Mouse (Mus musculus) hindbrain, embryonic 11.5 days (tissue): ENCODE measurements around the gene Mprip. TPM values are rescaled to one million over a fixed set of nuclear protein-coding genes. Genes with fewer than 3 reads are reported as not detected.

Experiments
- ATAC-seq: fragments of 200-750 bp; cut with Nextera tagmentation; 2 replicates; pipeline ENCODE4 v1.8.0; 2017; ENCODE audit warnings: mild to moderate bottlenecking, moderate TSS enrichment, moderate library complexity; ENCODE audit not compliant: low FRiP score
- DNase-seq: peaks from one replicate; pipeline ENCODE4 v3.0.0-alpha.2; 2015; ENCODE audit warnings: low spot score
- H3K27ac ChIP-seq: fragments of 300-500 bp; sonication (generic); 2 replicates; pipeline ENCODE4 v1.5.1; 2014; ENCODE audit warnings: mild to moderate bottlenecking, low read depth, low read length
- H3K27me3 ChIP-seq: fragments of 300-500 bp; sonication (generic); 2 replicates; pipeline ENCODE4 v1.6.1; 2014; ENCODE audit warnings: mild to moderate bottlenecking, low read length, moderate library complexity, mixed read lengths; ENCODE audit not compliant: control insufficient read depth, insufficient read depth
- H3K36me3 ChIP-seq: fragments of 300-500 bp; sonication (generic); 2 replicates; pipeline ENCODE4 v1.6.1; 2014; ENCODE audit warnings: mild to moderate bottlenecking, low read length, moderate library complexity, mixed read lengths; ENCODE audit not compliant: control insufficient read depth, insufficient read depth
- H3K4me1 ChIP-seq: fragments of 300-500 bp; sonication (generic); replicated peaks from 2 replicates; pipeline ENCODE4 v1.6.1; 2014; ENCODE audit warnings: low read length, mixed read lengths; ENCODE audit not compliant: control insufficient read depth, insufficient read depth
- H3K4me2 ChIP-seq: fragments of 300-500 bp; sonication (generic); replicated peaks from 2 replicates; pipeline ENCODE4 v1.6.1; 2014; ENCODE audit warnings: mild to moderate bottlenecking, low read depth, low read length
- H3K4me3 ChIP-seq: fragments of 300-500 bp; sonication (generic); 2 replicates; pipeline ENCODE4 v1.5.1; 2014; ENCODE audit warnings: low read depth, low read length
- H3K9ac ChIP-seq: fragments of 300-500 bp; sonication (generic); 2 replicates; pipeline ENCODE4 v1.6.1; 2014; ENCODE audit warnings: low read depth, low read length
- H3K9me3 ChIP-seq: fragments of 300-500 bp; sonication (generic); 2 replicates; pipeline ENCODE4 v1.6.1; 2016; ENCODE audit warnings: low read length; ENCODE audit not compliant: control insufficient read depth
- WGBS: fragments of 180-500 bp; shearing (Covaris S2); extraction: QIAGEN DNeasy Blood & Tissue Kit; methylation state at CpG from one replicate; pipeline ENCODE4 v1.1.7; 2014; 5-methylcytosine and 5-hydroxymethylcytosine counted together
- polyA plus RNA-seq: library from polyadenylated mRNA; unstranded; fragments of >200 nt; fragmentation: Nextera tagmentation; extraction: Ambion mirVana; gene quantifications from 2 replicates; pipeline ENCODE4 v1.2.1, GENCODE M21; 2014

The Mprip gene
- polyA plus RNA-seq, 1 experiment from 2014 or later = 49.7 TPM

DNA sequence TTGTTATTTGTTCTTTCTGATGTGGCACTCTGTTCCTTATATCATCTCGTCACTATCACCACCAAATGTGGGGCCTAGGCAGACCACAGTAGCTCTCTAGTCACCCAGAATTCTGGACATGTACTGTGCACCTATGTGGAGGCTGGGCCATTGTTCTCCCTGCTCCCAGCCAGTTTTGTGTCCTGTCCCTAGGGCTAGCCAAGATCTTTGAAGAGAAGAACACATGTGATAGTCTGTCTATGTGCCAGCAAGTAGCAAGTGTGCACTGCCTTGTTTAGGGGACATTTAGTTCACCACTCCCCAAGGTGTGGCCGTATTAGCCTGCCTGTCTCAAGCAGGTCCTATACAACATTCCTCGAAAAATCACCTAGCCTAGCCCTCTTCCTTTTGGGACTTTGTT, 87.9 kb downstream of the Mprip start:
- DNase-seq = no peak
- no peak overlapping the region for H3K27ac ChIP-seq
- H3K27me3 ChIP-seq = no peaks in the 10 kb centered on the region
- H3K4me1 ChIP-seq = no peaks in the 10 kb centered on the region
- no peak overlapping the region for H3K4me3 ChIP-seq
- H3K9me3 ChIP-seq = no peaks in the 10 kb centered on the region
- 0 out of 2 replicates have a peak, but pooled peaks cover 6% of the 10 kb centered on the region for H3K36me3 ChIP-seq
- no peak overlapping the region for H3K9ac ChIP-seq
- no peak overlapping the region for H3K4me2 ChIP-seq
- 90% methylated on average over 3 of the region's 3 CpGs for WGBS
- no peak for ATAC-seq

GRCm38 (mm10) chr11:59754504-59754903, 93.4 kb downstream of the Mprip start:
- H3K4me1 ChIP-seq = no peaks in the 10 kb centered on the region
- DNase-seq (no peak), ATAC-seq (no peak)
- WGBS = 95% methylated on average over 6 of the region's 6 CpGs
- H3K4me2 ChIP-seq = no peak overlapping the region
- peaks cover 13% of the 10 kb centered on the region; the same call in 1 of the 2 replicates for H3K36me3 ChIP-seq
- H3K27ac ChIP-seq = no peak overlapping the region
- H3K27me3 ChIP-seq = no peaks in the 10 kb centered on the region
- H3K9me3 ChIP-seq = no peaks in the 10 kb centered on the region
- no peak overlapping the region for H3K4me3 ChIP-seq
- H3K9ac ChIP-seq = no peak overlapping the region

- H3K4me2 ChIP-seq = no peak overlapping the region
- H3K27me3 ChIP-seq = no peaks in the 10 kb centered on the region
- H3K9ac ChIP-seq = no peak overlapping the region
- H3K4me3 ChIP-seq = no peak overlapping the region
- peaks cover 13% of the 10 kb centered on the region; the same call in 1 of the 2 replicates for H3K36me3 ChIP-seq
- no peaks in the 10 kb centered on the region for H3K4me1 ChIP-seq
- H3K9me3 ChIP-seq = no peaks in the 10 kb centered on the region
- DNase-seq (no peak), ATAC-seq (no peak)
- H3K27ac ChIP-seq = no peak overlapping the region
- WGBS = 69% methylated on average over 4 of the region's 4 CpGs
These were observed 95.2 kb downstream of the Mprip start for GRCm38 (mm10) chr11:59756351-59756750.

- Histone ChIP-seq H3K4me2 (no peak overlapping the region), H3K36me3 (peaks cover 10% of the 10 kb centered on the region; the same call in 1 of the 2 replicates), H3K9ac (no peak overlapping the region), H3K4me1 (no peaks in the 10 kb centered on the region), H3K9me3 (no peaks in the 10 kb centered on the region), H3K4me3 (no peak overlapping the region), H3K27me3 (no peaks in the 10 kb centered on the region), H3K27ac (no peak overlapping the region)
- ATAC-seq (no peak), DNase-seq (no peak)
- 97% methylated on average over 9 of the region's 9 CpGs for WGBS
These were observed 97.3 kb downstream of the Mprip start for GRCm38 (mm10) chr11:59758191-59758985.

- Histone ChIP-seq H3K4me1 (no peaks in the 10 kb centered on the region), H3K9me3 (no peaks in the 10 kb centered on the region), H3K27me3 (no peaks in the 10 kb centered on the region), H3K27ac (no peak overlapping the region), H3K4me3 (no peak overlapping the region), H3K9ac (no peak overlapping the region), H3K4me2 (no peak overlapping the region), H3K36me3 (peaks cover 10% of the 10 kb centered on the region)
- 95% methylated on average over 4 of the region's 4 CpGs for WGBS
- DNase-seq = no peak
- no peak for ATAC-seq
These were observed 98.1 kb downstream of the Mprip start for GRCm38 (mm10) chr11:59759178-59759577.

DNA sequence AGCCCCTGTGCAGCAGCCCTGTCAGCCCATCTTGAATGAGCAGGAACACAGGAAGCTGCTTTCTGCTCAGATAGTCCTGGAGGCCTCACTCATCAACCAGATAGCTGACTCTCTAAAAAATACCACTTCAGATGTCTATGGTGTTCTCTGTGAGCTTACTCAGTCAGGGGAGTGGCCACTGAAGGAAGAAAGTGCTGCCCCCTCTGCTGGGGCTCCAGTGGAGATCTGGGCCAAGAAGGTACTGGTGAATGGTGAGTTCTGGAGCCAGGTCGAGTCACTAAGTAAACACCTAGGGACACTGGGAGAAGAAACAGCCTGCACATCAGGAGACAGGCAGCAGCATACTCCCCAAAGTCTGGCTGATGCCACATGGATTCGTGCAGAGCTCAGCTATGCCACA, 98.5 kb downstream of the Mprip start:
- DNase-seq = no peak
- Histone ChIP-seq H3K36me3 (peaks cover 12% of the 10 kb centered on the region), H3K9me3 (no peaks in the 10 kb centered on the region), H3K27me3 (no peaks in the 10 kb centered on the region), H3K4me1 (no peaks in the 10 kb centered on the region), H3K9ac (no peak overlapping the region), H3K27ac (no peak overlapping the region), H3K4me2 (no peak overlapping the region), H3K4me3 (no peak overlapping the region)
- 94% methylated on average over 2 of the region's 2 CpGs for WGBS
- no peak for ATAC-seq

GRCm38 (mm10) chr11:59760796-59761195, 99.7 kb downstream of the Mprip start:
- H3K27ac ChIP-seq = no peak overlapping the region
- H3K36me3 ChIP-seq = peaks cover 11% of the 10 kb centered on the region
- ATAC-seq (no peak), DNase-seq (no peak)
- H3K4me1 ChIP-seq = no peaks in the 10 kb centered on the region
- H3K4me2 ChIP-seq = no peak overlapping the region
- H3K9me3 ChIP-seq = no peaks in the 10 kb centered on the region
- H3K27me3 ChIP-seq = no peaks in the 10 kb centered on the region
- no peak overlapping the region for H3K9ac ChIP-seq
- H3K4me3 ChIP-seq = no peak overlapping the region
- WGBS = 97% methylated on average over 6 of the region's 6 CpGs

- Histone ChIP-seq H3K9ac (no peak overlapping the region), H3K4me1 (no peaks in the 10 kb centered on the region), H3K9me3 (no peaks in the 10 kb centered on the region), H3K4me3 (no peak overlapping the region), H3K4me2 (no peak overlapping the region), H3K36me3 (peaks cover 30% of the 10 kb centered on the region; the same call in 1 of the 2 replicates), H3K27me3 (no peaks in the 10 kb centered on the region), H3K27ac (no peak overlapping the region)
- no peak for DNase-seq
- 90% methylated on average over 2 of the region's 2 CpGs for WGBS
- ATAC-seq = no peak
These were observed 108.2 kb downstream of the Mprip start for GRCm38 (mm10) chr11:59769307-59769706.

- no peaks in the 10 kb centered on the region for H3K9me3 ChIP-seq
- H3K27ac ChIP-seq = no peak overlapping the region
- DNase-seq (no peak), ATAC-seq (no peak)
- H3K4me1 ChIP-seq = no peaks in the 10 kb centered on the region
- no peaks in the 10 kb centered on the region for H3K27me3 ChIP-seq
- WGBS = 93% methylated on average over 6 of the region's 6 CpGs
- no peak overlapping the region for H3K4me3 ChIP-seq
- no peak overlapping the region for H3K9ac ChIP-seq
- H3K4me2 ChIP-seq = no peak overlapping the region
- peaks cover 29% of the 10 kb centered on the region; the same call in 1 of the 2 replicates for H3K36me3 ChIP-seq
These were observed 108.6 kb downstream of the Mprip start for GRCm38 (mm10) chr11:59769738-59770137.
